Mouse (Mus musculus): Measurements from ENCODE around the gene Fzd2. TPM values are rescaled to one million over a fixed set of nuclear protein-coding genes. Genes with fewer than 3 reads are reported as not detected.

The Fzd2 gene
- polyA plus RNA-seq, 1 experiment from 2014 or later = 34.0 TPM

- WGBS = 38% methylated on average over 9 of the region's 9 CpGs
- H3K36me3 ChIP-seq = no peaks in the 10 kb centered on the region
- no peak for ATAC-seq (replicated peaks; ENCODE audit: low FRiP score)
- H3K9ac ChIP-seq = no peak overlapping the region
- no peak overlapping the region for H3K4me2 ChIP-seq
- no peak overlapping the region for H3K4me3 ChIP-seq (replicated peaks)
- 0 out of 2 replicates have a peak overlapping the region, but pooled peaks have one; percentile 32 for H3K27ac ChIP-seq
- no peaks in the 10 kb centered on the region for H3K9me3 ChIP-seq (replicated peaks)
- H3K27me3 ChIP-seq = no peaks in the 10 kb centered on the region
- peaks cover 76% of the 10 kb centered on the region for H3K4me1 ChIP-seq
These were observed 24.3 kb downstream of the Fzd2 start for GRCm38 (mm10) chr11:102628529-102628928.

GRCm38 (mm10) chr11:102629375-102629774, 25.2 kb downstream of the Fzd2 start:
- no peaks in the 10 kb centered on the region for H3K36me3 ChIP-seq
- no peak overlapping the region for H3K9ac ChIP-seq
- H3K4me3 ChIP-seq (replicated peaks) = no peak overlapping the region
- H3K9me3 ChIP-seq (replicated peaks) = no peaks in the 10 kb centered on the region
- 56% methylated on average over 8 of the region's 8 CpGs for WGBS
- no peak for ATAC-seq (replicated peaks; ENCODE audit: low FRiP score)
- H3K27ac ChIP-seq = peak overlapping the region; percentile 37; the same call in 1 of the 2 replicates
- peaks cover 70% of the 10 kb centered on the region for H3K4me1 ChIP-seq
- H3K4me2 ChIP-seq = no peak overlapping the region
- no peaks in the 10 kb centered on the region for H3K27me3 ChIP-seq

- no peak overlapping the region for H3K4me2 ChIP-seq
- 21% methylated on average over 7 of the region's 7 CpGs for WGBS
- H3K4me1 ChIP-seq = peaks cover 57% of the 10 kb centered on the region
- H3K27ac ChIP-seq = peak overlapping the region; percentile 86
- H3K36me3 ChIP-seq = no peaks in the 10 kb centered on the region
- H3K4me3 ChIP-seq (replicated peaks) = no peak overlapping the region
- no peak overlapping the region for H3K9ac ChIP-seq
- no peak for ATAC-seq (replicated peaks; ENCODE audit: low FRiP score)
- no peaks in the 10 kb centered on the region for H3K9me3 ChIP-seq (replicated peaks)
- no peaks in the 10 kb centered on the region for H3K27me3 ChIP-seq
These were observed 26.5 kb downstream of the Fzd2 start for GRCm38 (mm10) chr11:102630731-102631130.

- ATAC-seq (replicated peaks; ENCODE audit: low FRiP score) = no peak
- Histone ChIP-seq H3K36me3 (no peaks in the 10 kb centered on the region), H3K9ac (no peak overlapping the region), H3K27me3 (no peaks in the 10 kb centered on the region), H3K9me3 (replicated peaks) (no peaks in the 10 kb centered on the region), H3K27ac (peak overlapping the region; percentile 86), H3K4me2 (no peak overlapping the region), H3K4me1 (peaks cover 57% of the 10 kb centered on the region), H3K4me3 (replicated peaks) (no peak overlapping the region)
- WGBS = 21% methylated on average over 5 of the region's 5 CpGs
These were observed 27.0 kb downstream of the Fzd2 start for GRCm38 (mm10) chr11:102631203-102631602.

GRCm38 (mm10) chr11:102632725-102633124, 28.5 kb downstream of the Fzd2 start:
- H3K27ac ChIP-seq = peak overlapping the region; percentile 86
- peak overlapping the region; percentile 55 for H3K4me2 ChIP-seq
- H3K9ac ChIP-seq = 0 out of 2 replicates have a peak overlapping the region, but pooled peaks have one; percentile 29
- H3K9me3 ChIP-seq (replicated peaks) = no peaks in the 10 kb centered on the region
- no peaks in the 10 kb centered on the region for H3K27me3 ChIP-seq
- H3K36me3 ChIP-seq = no peaks in the 10 kb centered on the region
- ATAC-seq (replicated peaks; ENCODE audit: low FRiP score) = peak; percentile 55
- WGBS = 3% methylated on average over 12 of the region's 13 CpGs
- peaks cover 50% of the 10 kb centered on the region for H3K4me1 ChIP-seq
- peak overlapping the region; percentile 11; the same call in 1 of the 2 replicates for H3K4me3 ChIP-seq (replicated peaks)

- peak overlapping the region; percentile 55 for H3K4me2 ChIP-seq
- no peaks in the 10 kb centered on the region for H3K36me3 ChIP-seq
- peak; percentile 37 for ATAC-seq (replicated peaks; ENCODE audit: low FRiP score)
- H3K4me1 ChIP-seq = peaks cover 45% of the 10 kb centered on the region
- H3K27ac ChIP-seq = peak overlapping the region; percentile 86
- no peaks in the 10 kb centered on the region for H3K27me3 ChIP-seq
- 10% methylated on average over 9 of the region's 9 CpGs for WGBS
- H3K9me3 ChIP-seq (replicated peaks) = no peaks in the 10 kb centered on the region
- H3K9ac ChIP-seq = 0 out of 2 replicates have a peak overlapping the region, but pooled peaks have one; percentile 29
- peak overlapping the region; percentile 11 for H3K4me3 ChIP-seq (replicated peaks)
These were observed 29.2 kb downstream of the Fzd2 start for GRCm38 (mm10) chr11:102633379-102633778.

- WGBS = 66% methylated on average over 12 of the region's 12 CpGs
- Histone ChIP-seq H3K4me3 (replicated peaks) (no peak overlapping the region), H3K36me3 (no peaks in the 10 kb centered on the region), H3K9me3 (replicated peaks) (no peaks in the 10 kb centered on the region), H3K4me2 (no peak overlapping the region), H3K9ac (no peak overlapping the region), H3K4me1 (peaks cover 30% of the 10 kb centered on the region), H3K27ac (no peak overlapping the region), H3K27me3 (no peaks in the 10 kb centered on the region)
- ATAC-seq (replicated peaks; ENCODE audit: low FRiP score) = no peak
These were observed 32.7 kb downstream of the Fzd2 start for GRCm38 (mm10) chr11:102636887-102637286.

GRCm38 (mm10) chr11:102643891-102644382, 39.7 kb downstream of the Fzd2 start:
- ATAC-seq (replicated peaks; ENCODE audit: low FRiP score) = no peak
- H3K9me3 ChIP-seq (replicated peaks) = no peaks in the 10 kb centered on the region
- H3K27ac ChIP-seq = no peak overlapping the region
- H3K4me1 ChIP-seq = peaks cover 14% of the 10 kb centered on the region; the same call in 1 of the 2 replicates
- WGBS = 44% methylated on average over 10 of the region's 10 CpGs
- H3K4me2 ChIP-seq = no peak overlapping the region
- no peak overlapping the region for H3K4me3 ChIP-seq (replicated peaks)
- no peak overlapping the region for H3K9ac ChIP-seq
- no peaks in the 10 kb centered on the region for H3K36me3 ChIP-seq
- H3K27me3 ChIP-seq = no peaks in the 10 kb centered on the region

- H3K4me3 ChIP-seq (replicated peaks) = no peak overlapping the region
- no peaks in the 10 kb centered on the region for H3K27me3 ChIP-seq
- ATAC-seq (replicated peaks; ENCODE audit: low FRiP score) = no peak
- no peaks in the 10 kb centered on the region for H3K9me3 ChIP-seq (replicated peaks)
- H3K4me2 ChIP-seq = no peak overlapping the region
- 0 out of 2 replicates have a peak, but pooled peaks cover 7% of the 10 kb centered on the region for H3K4me1 ChIP-seq
- no peaks in the 10 kb centered on the region for H3K36me3 ChIP-seq
- WGBS = 85% methylated on average over 13 of the region's 13 CpGs
- no peak overlapping the region for H3K27ac ChIP-seq
- no peak overlapping the region for H3K9ac ChIP-seq
These were observed 42.0 kb downstream of the Fzd2 start for GRCm38 (mm10) chr11:102646226-102646625.

- 0 out of 2 replicates have a peak, but pooled peaks cover 7% of the 10 kb centered on the region for H3K4me1 ChIP-seq
- 76% methylated on average over 12 of the region's 12 CpGs for WGBS
- H3K27me3 ChIP-seq = no peaks in the 10 kb centered on the region
- ATAC-seq (replicated peaks; ENCODE audit: low FRiP score) = no peak
- no peak overlapping the region for H3K9ac ChIP-seq
- H3K27ac ChIP-seq = no peak overlapping the region
- H3K9me3 ChIP-seq (replicated peaks) = no peaks in the 10 kb centered on the region
- H3K36me3 ChIP-seq = no peaks in the 10 kb centered on the region
- no peak overlapping the region for H3K4me3 ChIP-seq (replicated peaks)
- no peak overlapping the region for H3K4me2 ChIP-seq
These were observed 43.7 kb downstream of the Fzd2 start for GRCm38 (mm10) chr11:102647885-102648284.

- no peaks in the 10 kb centered on the region for H3K27me3 ChIP-seq
- H3K4me3 ChIP-seq (replicated peaks) = no peak overlapping the region
- H3K9me3 ChIP-seq (replicated peaks) = no peaks in the 10 kb centered on the region
- no peaks in the 10 kb centered on the region for H3K36me3 ChIP-seq
- WGBS = 3% methylated on average over 9 of the region's 9 CpGs
- H3K4me2 ChIP-seq = no peak overlapping the region
- no peak overlapping the region for H3K27ac ChIP-seq
- peaks cover 1% of the 10 kb centered on the region; the same call in 1 of the 2 replicates for H3K4me1 ChIP-seq
- ATAC-seq (replicated peaks; ENCODE audit: low FRiP score) = no peak
- no peak overlapping the region for H3K9ac ChIP-seq
These were observed 47.2 kb downstream of the Fzd2 start for GRCm38 (mm10) chr11:102651381-102651780.

GRCm38 (mm10) chr11:102652844-102653243, 48.6 kb downstream of the Fzd2 start:
- Histone ChIP-seq H3K36me3 (no peaks in the 10 kb centered on the region), H3K4me3 (replicated peaks) (no peak overlapping the region), H3K9me3 (replicated peaks) (no peaks in the 10 kb centered on the region), H3K9ac (no peak overlapping the region), H3K27me3 (no peaks in the 10 kb centered on the region), H3K4me1 (peaks cover 2% of the 10 kb centered on the region; the same call in 1 of the 2 replicates), H3K4me2 (no peak overlapping the region), H3K27ac (no peak overlapping the region)
- 69% methylated on average over 3 of the region's 3 CpGs for WGBS
- ATAC-seq (replicated peaks; ENCODE audit: low FRiP score) = no peak

GRCm38 (mm10) chr11:102655888-102656287, 51.7 kb downstream of the Fzd2 start:
- H3K36me3 ChIP-seq = no peaks in the 10 kb centered on the region
- ATAC-seq (replicated peaks; ENCODE audit: low FRiP score) = 0 out of 2 replicates have a peak, but pooled peaks have one; percentile 36
- 38% methylated on average over 8 of the region's 8 CpGs for WGBS
- no peak overlapping the region for H3K9ac ChIP-seq
- H3K4me2 ChIP-seq = no peak overlapping the region
- no peaks in the 10 kb centered on the region for H3K9me3 ChIP-seq (replicated peaks)
- no peak overlapping the region for H3K4me3 ChIP-seq (replicated peaks)
- H3K27ac ChIP-seq = no peak overlapping the region
- peaks cover 2% of the 10 kb centered on the region; the same call in 1 of the 2 replicates for H3K4me1 ChIP-seq
- H3K27me3 ChIP-seq = no peaks in the 10 kb centered on the region

Data from kidney, embryonic 15.5 days (tissue).